Mouse (Mus musculus) 3134 (cell line): ENCODE data around the gene Nprl2.

Source experiments
- DNase-seq: peaks from one replicate; pipeline ENCODE4 v3.0.0-alpha.2; 2011; ENCODE audit warnings: low spot score; ENCODE audit not compliant: insufficient read length; ENCODE audit errors: extremely low read depth

Gene Nprl2

GRCm38 (mm10) chr9:107534408-107535202 is 7.4 kb upstream of the Nprl2 start:
- DNase-seq: peak; percentile 48

DNA sequence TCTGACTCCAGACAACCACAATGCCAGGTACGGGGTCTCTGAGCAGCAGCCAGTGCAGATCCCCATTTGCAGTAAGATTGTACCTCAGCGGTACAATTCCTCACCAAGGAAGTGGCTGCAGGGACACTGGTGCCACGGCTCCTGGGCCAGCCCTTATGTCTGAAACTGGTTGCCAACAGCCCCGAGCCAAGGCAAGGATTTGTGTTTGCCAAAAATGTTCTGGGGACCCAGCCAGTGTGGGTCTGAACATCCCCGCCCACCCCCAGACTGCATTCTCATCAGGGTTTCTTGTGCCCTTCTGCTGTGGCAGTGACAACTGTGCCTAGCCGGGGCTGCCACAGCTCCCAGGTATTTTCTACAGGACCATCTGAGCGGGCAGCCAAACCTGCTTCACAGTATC is 3.8 kb upstream of the Nprl2 start:
- DNase-seq: no peak

DNA sequence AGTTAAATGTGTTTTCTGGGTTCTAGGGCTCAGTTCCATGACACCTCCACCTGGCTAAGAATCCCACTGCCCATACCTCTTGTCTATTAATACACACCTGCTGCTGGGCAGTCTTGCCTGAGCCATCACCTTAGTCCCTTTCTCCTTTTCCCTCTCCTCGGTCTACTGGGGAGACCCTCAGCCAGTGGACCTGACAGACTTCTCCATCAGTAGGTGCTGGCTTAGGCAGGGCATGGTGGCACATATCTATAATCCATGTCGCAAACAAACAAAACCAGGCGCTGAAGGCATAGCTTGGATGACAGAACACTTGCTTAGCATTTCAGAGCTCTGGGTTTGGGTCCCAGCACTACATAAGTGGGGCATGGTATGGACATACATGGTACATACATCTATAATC is 3.3 kb upstream of the Nprl2 start:
- DNase-seq: no peak

- no peak for DNase-seq
Measured at GRCm38 (mm10) chr9:107539940-107540339, 2.1 kb upstream of the Nprl2 start.

DNA sequence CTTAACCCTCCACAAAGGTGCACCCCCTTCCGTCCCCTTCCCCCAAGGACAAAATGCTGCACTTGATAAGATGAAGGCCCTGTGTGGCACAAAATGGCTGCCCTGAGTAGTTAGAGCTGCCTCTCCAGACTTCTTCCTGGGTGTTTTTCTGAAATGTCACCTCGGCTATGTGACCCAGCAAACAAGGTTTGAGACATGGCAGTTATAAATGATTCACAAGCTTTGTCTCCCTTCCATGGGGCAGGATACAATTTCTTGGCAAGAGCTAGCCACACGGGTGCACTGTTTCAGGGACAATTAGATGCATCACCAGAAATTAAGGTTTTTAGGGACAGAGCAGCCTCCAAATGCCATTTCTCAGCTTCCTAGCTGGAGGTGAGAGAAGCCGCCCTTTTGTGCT is 1.6 kb upstream of the Nprl2 start:
- DNase-seq: no peak

DNA sequence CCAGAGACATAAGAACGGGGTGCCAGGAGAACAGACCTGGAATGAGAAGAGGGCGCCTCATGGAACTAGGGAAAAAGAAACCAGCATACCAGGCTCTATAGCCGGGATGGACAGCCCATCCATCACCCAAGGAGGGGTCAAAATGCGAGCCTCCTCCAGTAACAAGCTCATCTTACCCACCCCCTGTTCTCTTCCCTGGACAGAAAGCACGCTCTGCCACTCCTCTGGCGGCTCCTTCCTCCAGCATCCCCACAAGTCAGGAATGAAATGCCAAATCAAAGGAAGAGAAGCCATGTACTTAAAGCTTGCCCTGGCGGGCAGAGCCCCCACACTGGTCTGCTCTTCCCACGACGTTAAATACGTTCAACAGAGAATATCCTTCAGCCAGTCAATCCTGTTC is 1.0 kb upstream of the Nprl2 start:
- DNase-seq: no peak

- DNase-seq: no peak
Measured at GRCm38 (mm10) chr9:107542352-107542686, 293 bp downstream of the Nprl2 start.

DNA sequence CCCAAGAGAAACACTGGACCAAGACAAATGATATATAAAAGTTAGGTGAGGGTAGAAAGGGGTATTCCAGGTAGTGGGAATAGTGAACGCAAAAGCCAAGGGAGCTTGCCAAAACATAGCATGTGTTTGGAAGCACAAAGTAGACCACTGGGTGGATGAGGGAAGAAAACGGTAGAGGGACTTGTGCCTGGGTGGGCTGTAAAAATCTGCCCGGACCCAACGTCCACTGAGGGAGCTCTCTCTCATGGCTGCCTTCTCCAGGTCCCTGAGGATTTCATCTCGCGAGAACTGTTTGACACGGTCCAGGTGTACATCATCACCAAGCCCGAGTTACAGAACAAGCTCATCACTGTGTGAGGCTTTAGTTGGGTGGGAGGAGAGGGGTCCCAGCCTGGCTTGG is 695 bp downstream of the Nprl2 start:
- DNase-seq: no peak

GRCm38 (mm10) chr9:107543299-107543698 is 1.3 kb downstream of the Nprl2 start:
- DNase-seq: no peak

- DNase-seq: no peak
Measured at GRCm38 (mm10) chr9:107544196-107544700, 2.2 kb downstream of the Nprl2 start.

- DNase-seq: no peak
Measured at GRCm38 (mm10) chr9:107544729-107545128, 2.7 kb downstream of the Nprl2 start.

DNA sequence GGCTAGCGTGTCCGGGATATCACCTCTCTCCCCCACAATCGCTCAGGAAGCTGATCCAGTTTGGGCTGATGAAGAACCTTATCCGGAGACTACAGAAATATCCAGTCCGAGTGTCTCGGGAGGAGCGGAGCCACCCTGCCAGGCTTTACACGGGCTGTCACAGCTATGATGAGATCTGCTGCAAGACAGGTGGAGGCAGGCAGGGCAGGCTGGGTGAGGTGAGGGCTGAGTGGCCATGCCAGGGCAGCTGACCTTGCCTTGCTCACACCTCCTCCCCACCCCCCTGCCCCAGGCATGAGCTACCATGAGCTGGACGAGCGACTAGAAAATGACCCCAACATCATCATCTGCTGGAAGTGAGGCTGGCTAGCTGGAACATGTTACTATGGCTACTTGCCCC is 3.2 kb downstream of the Nprl2 start:
- DNase-seq: no peak

DNA sequence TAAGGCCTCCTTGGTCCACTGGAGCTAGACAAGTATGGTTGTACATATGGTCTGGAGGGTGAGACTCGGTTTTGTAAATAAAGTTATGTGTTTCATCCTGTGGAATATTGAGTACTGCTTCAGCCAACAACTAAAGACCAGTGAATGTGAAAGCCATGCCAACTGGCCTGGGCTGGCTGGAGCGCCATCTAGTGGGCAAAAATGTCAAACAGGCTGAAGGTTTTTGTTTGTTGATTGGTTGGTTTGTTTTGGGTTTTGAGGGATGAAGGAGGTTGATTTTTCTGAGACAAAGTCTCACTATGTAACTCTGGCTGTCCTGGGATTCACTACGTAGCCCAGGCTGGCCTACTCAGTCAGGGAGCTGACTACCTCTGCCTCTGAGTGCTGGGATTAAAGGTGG is 3.6 kb downstream of the Nprl2 start:
- peak; percentile 35 for DNase-seq

- DNase-seq: no peak
Measured at GRCm38 (mm10) chr9:107547026-107547425, 5.0 kb downstream of the Nprl2 start, which contains the start of gene Zmynd10. Gene Zmynd10, plus strand, starts transcription at chr9:107547298.

GRCm38 (mm10) chr9:107547957-107548356 is 5.9 kb downstream of the Nprl2 start:
- no peak for DNase-seq

DNA sequence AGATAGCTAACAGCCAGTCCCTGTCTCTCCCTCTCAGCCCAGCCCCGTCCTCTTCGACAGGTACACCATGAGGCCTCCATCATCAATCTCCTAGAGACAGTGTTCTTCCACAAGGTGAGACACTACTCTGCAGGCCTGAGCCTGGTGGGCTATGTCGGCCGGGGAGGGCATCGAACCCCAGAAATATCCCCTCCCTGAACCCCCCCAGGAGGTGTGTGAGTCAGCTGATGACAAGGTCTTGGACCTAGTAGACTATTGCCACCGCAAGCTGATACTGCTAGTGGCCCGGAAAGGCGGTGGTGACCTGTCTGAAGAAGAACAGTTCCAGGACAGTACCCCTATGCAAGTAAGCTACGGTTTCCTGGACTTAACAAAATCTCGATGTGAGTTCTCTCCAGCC is 6.8 kb downstream of the Nprl2 start:
- DNase-seq: no peak

GRCm38 (mm10) chr9:107549297-107550074 is 7.5 kb downstream of the Nprl2 start:
- no peak for DNase-seq

GRCm38 (mm10) chr9:107550491-107551116 is 8.6 kb downstream of the Nprl2 start:
- no peak for DNase-seq

DNA sequence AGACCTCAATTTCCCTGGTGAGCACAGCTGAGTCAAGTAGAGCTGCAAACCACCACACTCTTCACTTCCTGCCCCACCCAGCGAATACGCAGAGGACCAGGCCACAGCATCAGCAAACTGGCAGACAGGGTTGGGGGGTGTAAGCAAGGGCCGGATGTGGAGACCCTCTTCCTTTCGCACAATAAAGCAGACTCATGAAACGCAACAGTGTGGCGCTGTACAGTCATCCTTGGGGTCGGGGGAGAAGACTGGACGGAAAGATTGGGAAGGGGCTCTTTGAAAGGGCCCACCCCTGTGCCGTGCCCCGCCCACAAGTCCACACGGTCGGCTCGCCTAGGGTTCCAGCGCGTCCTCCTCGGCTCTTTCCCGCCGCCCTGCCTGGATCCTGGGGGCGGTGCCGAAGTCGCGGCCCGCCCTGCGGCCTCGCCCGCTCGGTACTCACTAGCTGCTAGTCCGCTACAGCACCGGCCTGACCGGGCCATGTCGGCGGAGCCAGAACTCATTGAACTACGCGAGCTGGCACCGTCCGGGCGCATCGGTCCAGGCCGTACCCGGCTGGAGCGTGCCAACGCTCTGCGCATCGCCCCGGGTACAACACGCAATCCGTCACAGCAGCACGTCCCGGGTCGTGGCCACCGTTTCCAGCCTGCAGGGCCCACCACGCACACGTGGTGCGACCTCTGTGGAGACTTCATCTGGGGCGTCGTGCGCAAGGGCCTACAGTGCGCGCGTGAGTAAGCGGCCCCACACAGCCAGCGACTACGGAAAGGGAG is 9.3 kb downstream of the Nprl2 start, which contains the start of gene Rassf1:
TSS of gene Rassf1 (plus strand) at position 439 of the 773 bp plus-strand sequence.
- DNase-seq: peak; percentile 93

DNA sequence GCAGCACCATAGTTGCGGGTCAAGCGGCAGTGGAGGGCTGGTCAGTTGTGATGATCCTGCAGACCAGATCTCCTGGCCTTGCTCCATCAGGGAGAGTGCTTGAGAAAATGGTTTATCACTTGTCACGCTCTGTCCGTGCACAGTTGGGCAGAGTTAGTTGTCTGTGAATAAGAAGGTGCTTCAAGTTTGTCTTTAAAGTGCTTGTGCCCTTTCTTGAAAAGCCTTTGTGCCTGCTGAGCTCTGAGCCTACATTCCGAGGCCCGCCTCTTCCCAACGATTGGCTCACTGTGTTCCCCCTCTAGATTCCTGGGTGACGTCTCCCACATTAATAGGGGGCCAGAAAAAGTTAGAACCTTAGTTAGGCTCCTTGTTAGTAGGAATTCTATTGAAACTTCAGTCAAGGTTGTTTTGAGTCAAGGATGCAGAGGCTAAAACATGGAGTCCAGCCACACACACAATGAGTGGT is 9.9 kb downstream of the Nprl2 start:
- no peak for DNase-seq
